Mouse (Mus musculus) bone marrow macrophage, adult 2 months (primary cell): ENCODE results near the gene Agbl4.

Experiments used
- CTCF ChIP-seq: IDR thresholded peaks from 2 replicates; pipeline ENCODE4 v1.5.1; 2012; ENCODE audit warnings: low read depth, mild to moderate bottlenecking, low read length, moderate library complexity
- POLR2A ChIP-seq: IDR thresholded peaks from 2 replicates; pipeline ENCODE4 v1.6.1; 2012; ENCODE audit warnings: mild to moderate bottlenecking, low read depth, low read length, borderline replicate concordance

DNA sequence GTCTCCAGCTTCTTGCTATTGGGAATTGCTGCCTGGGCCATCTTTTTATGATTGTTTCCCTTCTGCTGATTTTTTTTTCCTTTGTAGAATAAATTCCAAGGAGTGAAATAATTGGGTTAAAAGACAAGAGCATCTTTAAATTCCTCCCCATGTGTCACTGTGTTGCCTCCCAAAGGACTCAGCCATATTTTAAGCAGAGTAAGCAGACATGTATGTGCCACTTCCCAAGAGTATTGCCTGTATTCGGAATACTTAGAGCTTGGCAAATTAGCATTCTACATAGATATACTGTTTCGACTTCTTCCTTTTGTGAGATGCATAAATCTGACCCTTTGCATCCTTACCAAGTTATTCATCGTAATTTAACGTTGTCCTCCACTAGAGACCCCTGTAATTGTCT, 1070.3 kb downstream of the Agbl4 start:
- no peak for TF ChIP-seq CTCF
- no peak for TF ChIP-seq POLR2A
